ENCODE assay signal across 2 mouse cellular contexts in genomic region chr4:132311209-132311608, GRCm38 (mm10).
TF ChIP-seq lines count a peak whose summit lies in the region.

No protein-coding gene starts in this region.

TF ChIP-seq in CH12.LX, 34 proteins besides CTCF, POLR2A, EP300 and RAD21:
- peak; percentile 61; the same call in 1 of the 2 replicates for TF ChIP-seq ZNF384 (IDR thresholded peaks at IDR 0.05; ENCODE audit: low read depth, low read length)
- no peak for TF ChIP-seq POLR2AphosphoS2 (IDR thresholded peaks at IDR 0.05; ENCODE audit: low read depth, low read length)
- TF ChIP-seq MXI1 (IDR thresholded peaks at IDR 0.05; ENCODE audit: low read depth, low read length): 0 out of 2 replicates have a peak, but pooled peaks have one; percentile 13
TF ChIP-seq in CH12.LX: peak in this region for 2.

TF ChIP-seq in MEL, 35 proteins besides CTCF, POLR2A, EP300 and RAD21:
- TF ChIP-seq ZNF384 (IDR thresholded peaks at IDR 0.05; ENCODE audit: low read depth, low read length) (peak; percentile 96), MAFK (IDR thresholded peaks at IDR 0.05; ENCODE audit: borderline replicate concordance, low read depth, low read length) (0 out of 2 replicates have a peak, but pooled peaks have one; percentile 15), TAL1 (IDR thresholded peaks at IDR 0.05; ENCODE audit: low read length) (no peak), USF1 (IDR thresholded peaks at IDR 0.05; ENCODE audit: low read depth, low read length) (peak; percentile 74), NELFE (IDR thresholded peaks at IDR 0.05; ENCODE audit: low read depth, low read length) (peak; percentile 36; the same call in 1 of the 2 replicates), MYC (IDR thresholded peaks at IDR 0.05; ENCODE audit: low read depth, low read length) (peak; percentile 48; the same call in 1 of the 2 replicates), MYB (IDR thresholded peaks at IDR 0.05; ENCODE audit: low read depth, low read length) (peak; percentile 48; the same call in 1 of the 2 replicates), CHD1 (IDR thresholded peaks at IDR 0.05; ENCODE audit: low read depth, low read length) (peak; percentile 87; the same call in 1 of the 2 replicates), UBTF (IDR thresholded peaks at IDR 0.05; ENCODE audit: borderline replicate concordance, insufficient read depth, low read depth, low read length) (no peak), JUND (IDR thresholded peaks at IDR 0.05; ENCODE audit: low read depth, low read length) (0 out of 2 replicates have a peak, but pooled peaks have one; percentile 49)
